In the genomic region with DNA sequence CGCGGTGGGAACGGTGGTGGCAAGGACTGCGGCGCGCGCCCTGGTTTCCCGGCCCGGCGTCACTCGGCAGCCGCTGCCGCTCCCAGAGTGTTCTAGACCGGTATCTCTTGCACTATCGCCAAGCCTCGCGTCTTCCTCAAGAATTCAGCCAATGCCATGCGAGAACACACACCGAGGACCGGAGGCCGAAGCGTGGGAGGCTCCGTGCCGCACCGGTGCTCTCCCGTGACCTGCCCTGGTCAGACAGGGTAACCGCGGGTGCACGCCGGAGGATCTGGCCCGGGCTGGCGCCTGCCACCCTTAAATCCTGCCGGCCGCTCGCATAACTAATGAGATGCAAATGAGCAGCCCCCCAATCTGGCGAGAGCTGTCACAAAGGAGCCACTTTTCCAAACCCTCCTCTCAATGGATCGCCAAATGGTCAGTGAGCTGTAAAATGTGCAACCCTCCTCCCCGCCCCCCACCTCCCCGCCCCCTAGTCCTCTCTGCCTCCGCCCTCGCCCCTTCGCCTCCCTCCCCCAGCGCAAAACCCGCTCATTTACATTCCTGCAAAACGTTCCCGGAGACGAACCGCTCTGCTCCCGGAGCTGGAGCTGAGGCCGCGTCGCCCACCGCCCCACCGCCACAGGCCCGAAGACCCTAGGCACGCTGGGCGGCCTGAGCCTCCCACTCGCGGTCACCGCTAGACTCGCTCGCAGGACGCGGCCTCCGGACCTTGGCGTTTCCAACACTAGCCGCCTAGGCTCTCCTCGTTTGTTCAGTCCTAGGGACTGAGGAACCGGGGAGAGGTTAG, we compare ENCODE assay signal across 8 mouse cellular contexts. TPM values are rescaled to one million over a fixed set of nuclear protein-coding genes. Genes with fewer than 3 reads are reported as not detected.
DNase-seq lines count a peak whose midpoint lies in the region; ATAC-seq and TF ChIP-seq lines count a peak whose summit lies in the region.

No protein-coding gene starts in this region.

- TF ChIP-seq EP300 in ES-Bruce4 (IDR thresholded peaks at IDR 0.05; ENCODE audit: insufficient read depth, low read depth, low read length), result 0 out of 2 replicates have a peak, but pooled peaks have one; percentile 29

- under 1% methylated on average over 65 of the region's 69 CpGs for WGBS in forebrain, embryonic 13.5 days
- under 1% methylated on average over 69 of the region's 69 CpGs for WGBS in lung, embryonic 14.5 days
- under 1% methylated on average over 68 of the region's 69 CpGs for WGBS in neural tube, embryonic 14.5 days

- no peaks in the 10 kb centered on the region for H3K36me3 ChIP-seq in ES-Bruce4 (ENCODE audit: control insufficient read depth, insufficient read depth, low read length, poor library complexity, severe bottlenecking)
- H3K36me3 ChIP-seq in forebrain, embryonic 13.5 days (ENCODE audit: poor library complexity, severe bottlenecking), result peaks cover 14% of the 10 kb centered on the region
- no peaks in the 10 kb centered on the region for H3K36me3 ChIP-seq in lung, embryonic 14.5 days (ENCODE audit: insufficient read depth)
- peaks cover 3% of the 10 kb centered on the region; the same call in 1 of the 2 replicates for H3K36me3 ChIP-seq in neural tube, embryonic 14.5 days (ENCODE audit: control insufficient read depth, insufficient read depth, low read length)

- H3K9me3 ChIP-seq in ES-Bruce4 (replicated peaks; ENCODE audit: control insufficient read depth, insufficient read depth, low read length, poor library complexity, severe bottlenecking), result no peaks in the 10 kb centered on the region
- no peaks in the 10 kb centered on the region for H3K9me3 ChIP-seq in forebrain, embryonic 13.5 days (replicated peaks)
- H3K9me3 ChIP-seq in lung, embryonic 14.5 days (ENCODE audit: low read depth, low read length), result no peaks in the 10 kb centered on the region
- H3K9me3 ChIP-seq in neural tube, embryonic 14.5 days (ENCODE audit: control insufficient read depth, low read length), result no peaks in the 10 kb centered on the region

- no peak for TF ChIP-seq CTCF in ES-Bruce4 (IDR thresholded peaks at IDR 0.05; ENCODE audit: low read depth, low read length)
- no peak for TF ChIP-seq CTCF in lung, embryonic 14.5 days (IDR thresholded peaks at IDR 0.05; ENCODE audit: low read depth)

- peak overlapping the region; percentile 89 for H3K4me2 ChIP-seq in forebrain, embryonic 13.5 days
- H3K4me2 ChIP-seq in lung, embryonic 14.5 days, result peak overlapping the region; percentile 100
- H3K4me2 ChIP-seq in neural tube, embryonic 14.5 days (ENCODE audit: low read depth, low read length), result peak overlapping the region; percentile 89

- H3K27me3 ChIP-seq in ES-Bruce4 (ENCODE audit: control insufficient read depth, insufficient read depth, low read length, poor library complexity, severe bottlenecking), result peaks cover 23% of the 10 kb centered on the region
- no peaks in the 10 kb centered on the region for H3K27me3 ChIP-seq in forebrain, embryonic 13.5 days
- H3K27me3 ChIP-seq in lung, embryonic 14.5 days (ENCODE audit: insufficient read depth, low read length), result peaks cover 69% of the 10 kb centered on the region
- no peaks in the 10 kb centered on the region for H3K27me3 ChIP-seq in neural tube, embryonic 14.5 days (ENCODE audit: control insufficient read depth, insufficient read depth, low read length)

- H3K4me3 ChIP-seq in ES-Bruce4 (ENCODE audit: low read depth, low read length), result peak overlapping the region; percentile 73
- H3K4me3 ChIP-seq in forebrain, embryonic 13.5 days, result peak overlapping the region; percentile 94
- H3K4me3 ChIP-seq in lung, embryonic 14.5 days (ENCODE audit: low read depth, low read length), result peak overlapping the region; percentile 54
- peak overlapping the region; percentile 83 for H3K4me3 ChIP-seq in neural tube, embryonic 14.5 days (ENCODE audit: low read depth, low read length)

- peak; percentile 82 for TF ChIP-seq POLR2A in ES-Bruce4 (IDR thresholded peaks at IDR 0.05; ENCODE audit: insufficient read depth, low read length)

- H3K27ac ChIP-seq in ES-Bruce4 (ENCODE audit: insufficient read depth, low read length), result no peak overlapping the region
- H3K27ac ChIP-seq in forebrain, embryonic 13.5 days, result peak overlapping the region; percentile 98
- H3K27ac ChIP-seq in lung, embryonic 14.5 days (ENCODE audit: low read depth), result peak overlapping the region; percentile 32
- peak overlapping the region; percentile 97 for H3K27ac ChIP-seq in neural tube, embryonic 14.5 days (ENCODE audit: low read depth, low read length)

- intact Hi-C loops in heart, postnatal 25 days (cut with DNase I), result loop anchor here (2.0 kb wide), 1 partner anchor 87 kb away; no protein-coding TSS in a partner anchor

- peaks cover 4% of the 10 kb centered on the region for H3K4me1 ChIP-seq in ES-Bruce4 (ENCODE audit: control insufficient read depth, insufficient read depth, low read length)
- peaks cover 75% of the 10 kb centered on the region for H3K4me1 ChIP-seq in forebrain, embryonic 13.5 days
- peaks cover 14% of the 10 kb centered on the region for H3K4me1 ChIP-seq in lung, embryonic 14.5 days (ENCODE audit: insufficient read depth)
- H3K4me1 ChIP-seq in neural tube, embryonic 14.5 days (ENCODE audit: control insufficient read depth, insufficient read depth, low read length), result peaks cover 43% of the 10 kb centered on the region

- H3K9ac ChIP-seq in ES-Bruce4 (ENCODE audit: low read depth, poor library complexity, severe bottlenecking), result peak overlapping the region; percentile 65
- H3K9ac ChIP-seq in forebrain, embryonic 13.5 days, result peak overlapping the region; percentile 97
- H3K9ac ChIP-seq in lung, embryonic 14.5 days, result peak overlapping the region; percentile 60
- peak overlapping the region; percentile 95 for H3K9ac ChIP-seq in neural tube, embryonic 14.5 days (replicated peaks; ENCODE audit: low read depth, low read length)

- peak; percentile 79 for DNase-seq in brain, adult 2 months (ENCODE audit: low read depth, low spot score)
- peak; percentile 58 for DNase-seq in heart, postnatal 25 days (ENCODE audit: low spot score)
- DNase-seq in kidney, postnatal 4 days, result peak; percentile 83 to 88
- peak; percentile 63 for DNase-seq in lung, embryonic 14.5 days
- peak; percentile 58 for DNase-seq in thymus, postnatal 4 days

- peak; percentile 65 for ATAC-seq in forebrain, embryonic 13.5 days
- ATAC-seq in lung, embryonic 14.5 days (ENCODE audit: insufficient read depth), result peak; percentile 50
- peak; percentile 69 for ATAC-seq in neural tube, embryonic 14.5 days (ENCODE audit: low read depth)

RNA-seq across cellular contexts. Expression of a gene that starts 0.8 kb away (rescaled TPM):
- 1.4 and 2.0 TPM in 2 replicates for polyA plus RNA-seq in ES-Bruce4 (2011; ENCODE audit: insufficient read depth, insufficient read length, low read depth, missing spikeins)
- 57.4 and 65.5 TPM in 2 replicates for polyA plus RNA-seq in forebrain, embryonic 13.5 days (2015; fragmentation: Nextera tagmentation; extraction: Ambion mirVana)
- 1 to 10 TPM; 6.1 TPM for total RNA-seq in heart, postnatal 25 days (2021)
- polyA plus RNA-seq in lung, embryonic 14.5 days (2014; fragmentation: Nextera tagmentation; extraction: Ambion mirVana), result 3.1 and 3.4 TPM in 2 replicates
- 15.1 and 18.8 TPM in 2 replicates for polyA plus RNA-seq in neural tube, embryonic 14.5 days (2014; fragmentation: Nextera tagmentation; extraction: Ambion mirVana)

RNA-seq across cellular contexts. Expression of a gene that starts 20.1 kb away (rescaled TPM):
- polyA plus RNA-seq in ES-Bruce4 (2011; ENCODE audit: insufficient read depth, insufficient read length, low read depth, missing spikeins), result 9.4 and 9.7 TPM in 2 replicates
- 37.1 and 42.2 TPM in 2 replicates for polyA plus RNA-seq in forebrain, embryonic 13.5 days (2015; fragmentation: Nextera tagmentation; extraction: Ambion mirVana)
- total RNA-seq in heart, postnatal 25 days (2021), result 10 to 100 TPM; 10.8 to 11.8 TPM
- polyA plus RNA-seq in lung, embryonic 14.5 days (2014; fragmentation: Nextera tagmentation; extraction: Ambion mirVana), result 25.0 and 26.6 TPM in 2 replicates
- 50.7 and 51.0 TPM in 2 replicates for polyA plus RNA-seq in neural tube, embryonic 14.5 days (2014; fragmentation: Nextera tagmentation; extraction: Ambion mirVana)
